Mouse (Mus musculus): ENCODE data around the gene Acsbg1. TPM values are rescaled to one million over a fixed set of nuclear protein-coding genes. Genes with fewer than 3 reads are reported as not detected.
"Not testable (repeated sequence)": the region's sequence is repeated elsewhere in the genome, so short reads cannot be mapped to it uniquely, and the experiment has no call there.

The Acsbg1 gene
- polyA plus RNA-seq, 1 experiment from 2014 or later: 0.10 TPM

DNA sequence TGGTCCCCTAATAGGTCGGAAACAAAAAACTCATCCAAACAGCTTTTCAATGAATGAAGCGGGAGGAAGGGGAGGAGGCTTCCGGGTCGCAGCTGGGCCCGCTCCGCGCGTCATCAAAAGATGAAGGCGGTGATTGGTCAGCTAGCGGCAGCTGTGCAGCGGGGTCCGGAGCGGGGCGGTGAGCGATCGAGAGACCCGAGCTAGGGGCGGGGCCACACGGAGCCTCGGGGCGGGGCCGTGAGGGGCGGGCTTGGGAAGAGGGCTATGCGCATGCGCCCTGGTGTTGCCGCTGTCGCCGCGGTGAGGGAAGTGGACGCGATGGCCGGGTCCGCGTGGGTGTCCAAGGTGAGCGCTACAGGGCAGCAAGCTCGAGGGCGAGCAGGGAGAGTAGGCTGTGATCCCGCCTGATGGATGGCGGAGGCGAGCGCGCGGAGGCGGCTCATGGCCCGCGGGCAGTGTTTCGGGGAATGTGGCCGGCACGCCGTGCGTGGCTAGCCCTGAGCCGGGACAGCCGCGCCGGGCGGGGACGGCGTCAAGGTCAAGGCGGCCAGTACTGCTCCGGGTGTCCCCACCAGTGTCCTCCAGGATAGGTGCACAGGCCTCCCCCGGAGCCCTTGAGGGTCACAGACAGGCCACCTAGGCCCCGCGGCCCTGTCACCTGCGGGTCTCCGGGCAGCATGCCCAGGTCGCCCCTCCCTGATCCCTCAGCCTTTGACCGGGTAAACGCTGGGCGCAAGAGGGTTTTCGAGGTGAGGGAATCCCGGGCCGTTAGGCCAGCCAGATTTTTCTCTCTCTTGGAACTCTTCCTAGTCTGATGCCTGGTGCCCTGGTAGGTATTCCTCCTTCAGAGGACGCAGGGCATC, 75.2 kb downstream of the Acsbg1 start, which contains the start of gene Idh3a:
Gene Idh3a (plus strand): TSS at position 136 of the 863 bp plus-strand sequence.
- Histone ChIP-seq H3K4me2 (replicated peaks; ENCODE audit: low read depth, low read length) (peak within 1 kb of the TSS; percentile 99), H3K4me3 (ENCODE audit: low read depth, low read length) (peak within 1 kb of the TSS; percentile 84), H3K9me3 (ENCODE audit: low read length) (no peaks in the 10 kb centered on the region), H3K27ac (ENCODE audit: low read length) (no peak within 1 kb of the TSS), H3K36me3 (ENCODE audit: insufficient read depth, low read length) (no peaks in the 10 kb centered on the region), H3K27me3 (replicated peaks; ENCODE audit: insufficient read depth, low read length) (no peaks in the 10 kb centered on the region), H3K9ac (replicated peaks; ENCODE audit: low read depth) (peak within 1 kb of the TSS; percentile 79), H3K4me1 (ENCODE audit: insufficient read depth, low read depth, low read length) (peaks cover 9% of the 10 kb centered on the region; the same call in 1 of the 2 replicates)
- peak; percentile 99 for DNase-seq (ENCODE audit: low spot score)
- WGBS: 2% methylated on average over 68 of the region's 73 CpGs
- no peak for TF ChIP-seq EP300 (IDR thresholded peaks at IDR 0.05)
- TF ChIP-seq CTCF (IDR thresholded peaks at IDR 0.05): no peak
- ATAC-seq: peak; percentile 100

DNA sequence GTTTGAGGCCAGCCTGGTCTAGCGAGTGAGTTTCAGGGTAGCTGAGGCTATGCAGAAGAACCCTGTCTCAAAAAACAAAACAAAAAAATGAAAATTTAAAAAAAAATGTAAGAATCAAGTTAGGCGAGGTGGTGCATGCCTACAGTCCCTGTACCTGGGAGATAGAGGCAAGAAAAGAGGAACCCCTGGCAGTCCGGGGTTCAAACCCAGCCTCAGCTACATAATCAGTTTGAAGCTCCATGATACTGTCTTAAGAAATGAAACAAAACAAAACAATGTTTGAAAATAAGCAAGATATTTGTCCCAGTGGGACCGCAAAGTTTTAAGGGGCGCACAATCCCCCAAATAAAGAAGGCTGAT, 75.9 kb downstream of the Acsbg1 start:
- Histone ChIP-seq H3K9ac (replicated peaks; ENCODE audit: low read depth) (no peak overlapping the region), H3K27me3 (replicated peaks; ENCODE audit: insufficient read depth, low read length) (no peaks in the 10 kb centered on the region), H3K4me3 (ENCODE audit: low read depth, low read length) (peak overlapping the region; percentile 84), H3K4me1 (ENCODE audit: insufficient read depth, low read depth, low read length) (peaks cover 9% of the 10 kb centered on the region; the same call in 1 of the 2 replicates), H3K4me2 (replicated peaks; ENCODE audit: low read depth, low read length) (peak overlapping the region; percentile 99), H3K27ac (ENCODE audit: low read length) (no peak overlapping the region), H3K9me3 (ENCODE audit: low read length) (no peaks in the 10 kb centered on the region), H3K36me3 (ENCODE audit: insufficient read depth, low read length) (no peaks in the 10 kb centered on the region)
- 29% methylated on average over 5 of the region's 5 CpGs for WGBS
- TF ChIP-seq EP300 (IDR thresholded peaks at IDR 0.05) (no peak), CTCF (IDR thresholded peaks at IDR 0.05) (no peak)
- ATAC-seq (no peak), DNase-seq (ENCODE audit: low spot score) (no peak)

DNA sequence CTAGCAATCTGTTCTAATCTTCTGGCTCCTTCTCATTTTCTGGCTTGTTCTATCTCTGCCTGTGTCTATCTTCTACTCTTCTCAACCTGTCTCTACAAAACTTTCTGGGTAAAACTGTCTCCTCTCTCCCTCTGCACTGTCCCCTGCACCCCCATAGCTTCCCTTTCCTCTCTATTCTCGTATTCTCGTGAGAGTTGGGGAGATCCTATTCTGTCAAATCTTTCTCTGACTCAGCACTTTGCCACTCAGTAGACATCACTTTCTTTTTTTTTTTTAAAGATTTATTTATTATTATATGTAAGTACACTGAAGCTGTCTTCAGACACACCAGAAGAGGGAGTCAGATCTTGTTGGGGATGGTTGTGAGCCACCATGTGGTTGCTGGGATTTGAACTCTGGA, 77.5 kb downstream of the Acsbg1 start:
- not testable (repeated sequence) for H3K9ac ChIP-seq (replicated peaks; ENCODE audit: low read depth); H3K4me2 ChIP-seq (replicated peaks; ENCODE audit: low read depth, low read length); H3K4me1 ChIP-seq (ENCODE audit: insufficient read depth, low read depth, low read length); H3K27me3 ChIP-seq (replicated peaks; ENCODE audit: insufficient read depth, low read length); H3K4me3 ChIP-seq (ENCODE audit: low read depth, low read length); H3K9me3 ChIP-seq (ENCODE audit: low read length); DNase-seq (ENCODE audit: low spot score); ATAC-seq; H3K27ac ChIP-seq (ENCODE audit: low read length); H3K36me3 ChIP-seq (ENCODE audit: insufficient read depth, low read length)
- WGBS: 67% methylated on average over 2 of the region's 2 CpGs

DNA sequence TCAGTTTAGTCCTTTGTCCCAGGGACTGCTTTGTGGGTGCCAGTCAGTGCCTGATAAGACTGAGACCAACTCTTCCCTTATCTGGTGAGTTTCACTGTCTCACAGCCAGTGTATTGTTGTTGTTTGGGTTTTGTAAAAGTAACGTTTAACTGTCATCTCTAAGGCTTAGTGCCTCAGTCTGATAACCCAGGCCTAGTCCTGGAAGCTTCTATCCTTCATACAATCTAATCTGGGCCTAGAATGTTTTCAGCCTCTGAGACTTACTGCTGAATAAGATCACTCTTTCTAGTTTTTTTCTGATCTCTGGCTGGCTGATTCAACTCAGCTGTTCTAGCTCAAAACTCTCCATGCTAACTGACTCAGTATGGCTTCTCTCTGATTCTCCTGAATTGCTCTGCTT, 78.0 kb downstream of the Acsbg1 start:
- no peaks in the 10 kb centered on the region for H3K27me3 ChIP-seq (replicated peaks; ENCODE audit: insufficient read depth, low read length)
- peaks cover 9% of the 10 kb centered on the region; the same call in 1 of the 2 replicates for H3K4me1 ChIP-seq (ENCODE audit: insufficient read depth, low read depth, low read length)
- DNase-seq (ENCODE audit: low spot score) (no peak), ATAC-seq (no peak)
- H3K4me3 ChIP-seq (ENCODE audit: low read depth, low read length): no peak overlapping the region
- H3K9ac ChIP-seq (replicated peaks; ENCODE audit: low read depth): no peak overlapping the region
- H3K27ac ChIP-seq (ENCODE audit: low read length): no peak overlapping the region
- TF ChIP-seq CTCF (IDR thresholded peaks at IDR 0.05): no peak
- no peak for TF ChIP-seq EP300 (IDR thresholded peaks at IDR 0.05)
- no peaks in the 10 kb centered on the region for H3K36me3 ChIP-seq (ENCODE audit: insufficient read depth, low read length)
- no peaks in the 10 kb centered on the region for H3K9me3 ChIP-seq (ENCODE audit: low read length)
- H3K4me2 ChIP-seq (replicated peaks; ENCODE audit: low read depth, low read length): no peak overlapping the region
- 46% methylated on average over 1 of the region's 1 CpGs for WGBS

GRCm38 (mm10) chr9:54571130-54571839, 90.4 kb downstream of the Acsbg1 start:
- ATAC-seq (no peak), DNase-seq (ENCODE audit: low spot score) (no peak)
- TF ChIP-seq EP300 (IDR thresholded peaks at IDR 0.05) (no peak), CTCF (IDR thresholded peaks at IDR 0.05) (no peak)
- peaks cover 3% of the 10 kb centered on the region; the same call in 1 of the 2 replicates for H3K4me1 ChIP-seq (ENCODE audit: insufficient read depth, low read depth, low read length)
- H3K27me3 ChIP-seq (replicated peaks; ENCODE audit: insufficient read depth, low read length): no peaks in the 10 kb centered on the region
- no peak overlapping the region for H3K9ac ChIP-seq (replicated peaks; ENCODE audit: low read depth)
- WGBS: 44% methylated on average over 9 of the region's 9 CpGs
- H3K4me2 ChIP-seq (replicated peaks; ENCODE audit: low read depth, low read length): no peak overlapping the region
- H3K4me3 ChIP-seq (ENCODE audit: low read depth, low read length): no peak overlapping the region
- no peaks in the 10 kb centered on the region for H3K36me3 ChIP-seq (ENCODE audit: insufficient read depth, low read length)
- H3K9me3 ChIP-seq (ENCODE audit: low read length): no peaks in the 10 kb centered on the region
- no peak overlapping the region for H3K27ac ChIP-seq (ENCODE audit: low read length)

GRCm38 (mm10) chr9:54568732-54569131, 92.9 kb downstream of the Acsbg1 start:
- 32% methylated on average over 2 of the region's 2 CpGs for WGBS
- H3K9ac ChIP-seq (replicated peaks; ENCODE audit: low read depth): no peak overlapping the region
- ATAC-seq: peak; percentile 18; the same call in 1 of the 2 replicates
- no peaks in the 10 kb centered on the region for H3K36me3 ChIP-seq (ENCODE audit: insufficient read depth, low read length)
- no peak overlapping the region for H3K4me3 ChIP-seq (ENCODE audit: low read depth, low read length)
- H3K9me3 ChIP-seq (ENCODE audit: low read length): no peaks in the 10 kb centered on the region
- peak; percentile 52 for DNase-seq (ENCODE audit: low spot score)
- no peaks in the 10 kb centered on the region for H3K27me3 ChIP-seq (replicated peaks; ENCODE audit: insufficient read depth, low read length)
- no peak overlapping the region for H3K27ac ChIP-seq (ENCODE audit: low read length)
- TF ChIP-seq CTCF (IDR thresholded peaks at IDR 0.05) (peak; percentile 31), EP300 (IDR thresholded peaks at IDR 0.05) (no peak)
- H3K4me1 ChIP-seq (ENCODE audit: insufficient read depth, low read depth, low read length): peaks cover 3% of the 10 kb centered on the region; the same call in 1 of the 2 replicates
- no peak overlapping the region for H3K4me2 ChIP-seq (replicated peaks; ENCODE audit: low read depth, low read length)
